Mouse (Mus musculus): Measurements from ENCODE around the gene Nptx1.

Gene Nptx1

DNA sequence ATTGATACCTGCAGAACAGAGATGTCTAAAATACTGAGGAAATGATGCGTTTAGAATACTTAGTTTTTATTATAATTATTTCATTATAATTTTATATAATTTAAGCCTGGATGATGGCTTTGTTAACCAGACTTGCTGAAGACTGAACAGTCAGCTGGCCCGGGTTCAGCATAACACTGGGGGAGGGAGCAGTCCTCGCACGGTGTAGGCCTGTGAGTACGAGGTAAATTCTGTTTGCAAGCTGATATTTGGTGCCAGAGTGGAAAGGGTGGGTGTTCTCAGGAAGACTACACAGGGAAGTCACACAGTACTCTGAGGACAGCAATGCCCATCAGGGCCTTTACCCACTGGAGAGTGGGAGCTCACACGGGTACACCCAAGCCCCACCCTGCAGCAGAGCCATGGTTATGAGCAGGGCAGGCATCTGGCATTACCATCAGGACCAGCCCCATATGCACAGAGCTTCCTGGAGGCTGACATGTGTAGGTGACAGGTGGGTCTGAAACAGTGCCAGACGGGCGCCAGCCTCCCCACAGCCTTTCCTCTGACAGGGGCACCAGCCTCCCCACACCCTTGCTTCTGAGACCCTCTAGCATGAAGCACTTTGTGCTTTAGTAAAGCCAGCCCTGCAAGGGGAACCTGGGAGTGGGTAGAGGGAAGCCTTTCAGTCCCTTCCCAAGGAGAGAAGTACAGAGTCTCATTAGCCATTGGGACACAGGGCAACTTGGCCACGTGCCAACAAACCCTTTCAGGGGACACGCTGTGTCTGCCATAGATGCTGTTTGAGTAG, 3.2 kb upstream of the Nptx1 start:
- no peak for DNase-seq (ENCODE audit: low read depth, low spot score)

DNA sequence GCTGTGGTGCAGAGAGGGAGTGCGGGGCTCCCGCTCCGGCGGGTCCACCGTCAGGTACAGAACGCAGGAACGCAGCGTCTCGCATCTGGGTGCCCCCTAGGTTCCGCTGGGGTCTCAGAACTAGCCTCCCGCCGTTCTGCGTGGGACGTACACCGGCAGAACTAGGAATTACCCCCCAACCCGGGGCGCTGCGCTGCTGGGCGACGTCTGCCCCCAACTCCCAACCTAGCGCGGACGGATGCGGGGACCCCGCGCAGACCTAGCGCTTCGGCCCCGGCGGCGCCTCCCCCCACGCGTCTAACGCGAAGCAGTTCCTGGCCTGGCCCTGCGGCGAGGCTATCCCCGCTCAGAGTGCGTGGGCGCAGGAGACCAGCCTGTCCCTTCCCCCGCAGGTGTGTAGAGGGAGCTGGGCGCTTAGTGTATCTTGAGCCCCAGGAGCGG, 1.8 kb upstream of the Nptx1 start:
- DNase-seq (ENCODE audit: low read depth, low spot score), result no peak

DNA sequence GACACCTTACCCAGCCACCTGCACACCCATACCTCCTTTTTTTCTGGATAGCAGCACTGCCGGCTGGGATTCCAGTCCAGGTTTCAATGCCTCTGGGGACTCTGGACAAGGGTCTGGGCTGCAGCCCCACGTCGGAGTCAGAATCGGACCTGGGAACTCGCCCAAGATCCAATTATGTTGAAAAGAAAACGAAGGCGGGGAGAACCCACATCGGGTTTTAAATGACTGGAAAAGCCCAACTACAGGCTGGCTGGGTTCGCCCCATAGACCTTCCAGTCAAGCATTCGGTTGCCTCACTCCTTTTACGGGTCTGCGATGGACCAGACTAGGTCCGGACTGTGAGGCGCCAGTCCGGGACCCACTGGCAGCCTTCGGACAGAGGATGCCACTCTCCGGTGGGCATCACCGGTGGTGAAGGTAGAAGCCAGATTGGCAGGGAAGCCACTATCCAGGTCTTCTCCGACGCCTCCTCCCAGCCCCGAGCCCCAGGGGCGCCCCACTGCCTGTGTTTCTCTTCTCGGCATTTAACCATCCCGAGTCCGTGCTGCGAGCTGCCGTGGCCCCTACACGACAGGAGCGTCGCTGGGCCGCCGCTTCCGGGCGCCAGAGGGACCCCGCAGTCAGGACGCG, 1.3 kb upstream of the Nptx1 start:
- DNase-seq (ENCODE audit: low read depth, low spot score), result no peak

DNA sequence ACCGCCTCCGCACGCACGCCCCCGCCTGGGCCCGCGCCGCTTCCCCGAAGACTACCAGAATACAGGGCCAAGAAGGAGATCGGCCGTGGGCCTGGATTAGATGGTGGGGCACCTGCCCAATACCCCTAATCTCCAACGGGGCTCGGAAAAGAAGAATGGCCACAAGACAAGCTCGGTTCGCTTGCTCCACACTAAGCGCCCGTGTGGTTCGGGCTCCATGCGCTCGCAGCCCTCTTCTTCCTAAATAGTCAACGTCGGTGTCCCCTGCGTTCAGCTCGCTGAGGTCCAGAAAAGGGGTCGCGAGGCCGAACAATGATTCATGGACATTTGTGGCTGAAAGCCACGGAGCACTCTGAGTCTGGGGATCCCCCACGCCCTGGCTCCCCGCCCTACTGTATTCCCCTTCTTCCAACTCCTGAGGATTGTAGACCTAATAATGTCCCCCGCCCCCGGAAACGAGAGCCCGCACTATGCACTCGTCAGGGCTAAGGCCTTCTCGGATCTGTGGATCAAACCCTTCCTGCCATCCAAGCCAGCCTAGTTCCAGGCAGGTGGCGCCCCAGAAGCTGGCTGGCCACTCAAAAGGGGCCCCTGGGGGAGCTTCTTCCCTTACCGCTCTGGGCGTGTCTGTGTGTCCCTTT, 518 bp upstream of the Nptx1 start:
- DNase-seq (ENCODE audit: low read depth, low spot score), result no peak

DNA sequence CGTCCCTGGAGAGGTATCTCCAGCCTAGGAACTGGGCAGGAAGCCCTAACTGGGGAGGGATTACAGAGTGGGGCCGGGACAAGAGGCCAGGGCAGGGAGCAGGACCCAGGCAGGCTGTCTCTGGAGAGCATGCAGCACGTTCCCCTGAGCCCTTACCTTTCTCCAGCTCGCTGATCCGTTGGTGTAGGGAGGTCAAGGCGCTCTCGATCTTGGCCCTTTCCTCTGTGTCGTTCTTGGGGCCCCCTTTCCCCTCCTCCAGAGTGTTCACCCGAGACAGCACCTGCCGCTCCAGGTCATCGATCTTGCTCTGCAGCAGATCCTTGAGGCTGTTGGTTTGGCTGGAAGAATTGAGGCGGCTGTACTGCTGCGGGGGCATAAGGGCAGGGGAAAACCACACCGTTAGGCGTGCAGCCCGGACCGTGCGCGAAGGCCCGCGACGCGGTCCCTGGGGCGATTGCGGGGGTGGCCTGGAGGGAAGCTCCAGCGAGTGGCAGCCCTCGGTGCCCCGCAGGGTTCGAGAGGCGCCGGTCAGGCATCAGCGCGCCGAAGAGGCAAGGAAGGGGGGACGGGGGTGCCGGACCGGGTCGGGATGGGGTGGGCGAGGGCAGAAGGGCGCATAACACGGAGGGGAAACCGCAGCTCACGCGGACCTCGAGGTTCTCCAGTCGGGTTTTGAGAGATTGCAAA, 914 bp downstream of the Nptx1 start:
- DNase-seq (ENCODE audit: low read depth, low spot score), result no peak

DNA sequence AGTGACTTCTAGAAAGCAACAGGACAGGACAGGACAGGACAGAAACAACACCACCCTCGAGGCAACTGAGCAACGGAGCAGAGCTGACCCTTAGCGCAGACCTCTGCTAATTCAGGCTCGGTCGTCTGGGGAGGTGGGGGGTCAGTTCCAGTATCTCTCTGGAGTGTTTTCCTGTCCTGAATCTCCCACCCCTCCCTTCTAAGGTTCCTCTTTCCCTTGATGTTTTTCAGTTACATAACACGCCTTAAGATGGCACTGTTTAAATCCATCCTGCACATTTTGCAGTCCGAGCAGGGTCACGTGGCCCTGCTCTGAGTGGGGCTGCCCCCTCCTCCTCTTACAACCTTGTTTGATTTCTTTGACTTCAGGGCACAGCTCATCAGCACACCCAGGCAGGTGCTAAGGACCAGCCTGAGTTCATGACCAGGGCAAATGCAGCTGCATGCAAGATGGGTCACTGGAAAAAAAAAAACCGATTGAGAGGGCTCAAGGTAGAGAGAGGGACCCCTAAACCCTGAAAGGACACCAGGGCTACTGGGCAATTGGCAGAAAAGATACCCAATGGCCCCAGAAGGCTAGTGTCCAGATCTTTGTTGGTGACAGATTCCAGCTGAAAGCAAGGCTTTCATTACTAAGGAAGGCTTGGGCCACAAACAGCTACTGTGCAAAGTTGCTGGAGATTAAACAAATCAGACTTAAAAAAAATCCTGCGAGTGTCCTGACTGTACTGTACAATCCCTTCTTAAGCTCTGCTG, 1.6 kb downstream of the Nptx1 start:
- DNase-seq (ENCODE audit: low read depth, low spot score), result no peak

DNA sequence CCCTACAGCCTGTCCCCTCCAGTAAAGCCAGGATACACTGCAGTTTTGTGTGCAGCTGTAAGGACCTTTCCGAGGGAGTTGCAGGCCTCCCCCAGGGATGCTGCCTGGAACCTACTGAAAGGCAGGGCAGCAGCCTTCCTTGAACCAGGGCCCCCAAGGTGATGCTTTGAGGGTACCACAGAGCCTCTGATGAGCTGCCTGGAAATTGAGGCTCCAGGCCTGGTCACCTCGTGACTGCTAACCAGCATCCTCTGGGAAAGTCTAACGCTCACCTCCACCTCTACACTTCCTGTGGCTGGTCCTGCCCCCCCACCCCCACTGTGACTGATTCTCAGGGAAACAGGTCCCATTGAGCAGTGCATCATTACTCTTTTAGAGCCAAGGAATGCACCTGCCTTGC, 2.3 kb downstream of the Nptx1 start:
- no peak for DNase-seq (ENCODE audit: low read depth, low spot score)

DNA sequence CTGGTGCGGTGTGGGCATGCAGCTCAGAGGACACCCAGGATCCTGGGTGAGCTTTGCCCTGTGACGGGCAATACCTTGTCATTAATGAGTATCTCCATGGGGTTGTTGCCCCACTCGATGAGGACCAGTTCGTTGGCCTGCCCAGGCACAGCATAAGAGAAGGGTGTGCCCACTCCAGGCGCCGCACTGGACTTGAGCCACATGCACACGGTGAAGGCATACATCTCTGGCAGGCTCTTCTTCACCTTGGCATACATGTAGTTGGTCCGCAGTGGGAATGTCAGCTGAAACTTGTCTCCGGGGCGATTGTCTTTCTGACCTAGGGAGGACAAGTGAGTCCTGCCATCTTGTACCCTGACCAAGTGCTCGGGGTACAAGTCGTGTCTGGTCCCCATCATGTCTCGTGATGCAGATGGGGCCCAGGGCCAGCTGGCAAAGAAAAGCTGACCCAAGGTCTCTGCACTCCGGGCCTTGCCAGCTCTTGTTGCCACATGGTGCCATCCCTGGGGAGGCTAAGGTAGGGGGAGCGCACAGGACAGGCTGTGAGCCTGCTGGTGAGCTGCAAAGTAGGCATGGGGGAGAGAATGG, 2.9 kb downstream of the Nptx1 start:
- no peak for DNase-seq (ENCODE audit: low read depth, low spot score)

DNA sequence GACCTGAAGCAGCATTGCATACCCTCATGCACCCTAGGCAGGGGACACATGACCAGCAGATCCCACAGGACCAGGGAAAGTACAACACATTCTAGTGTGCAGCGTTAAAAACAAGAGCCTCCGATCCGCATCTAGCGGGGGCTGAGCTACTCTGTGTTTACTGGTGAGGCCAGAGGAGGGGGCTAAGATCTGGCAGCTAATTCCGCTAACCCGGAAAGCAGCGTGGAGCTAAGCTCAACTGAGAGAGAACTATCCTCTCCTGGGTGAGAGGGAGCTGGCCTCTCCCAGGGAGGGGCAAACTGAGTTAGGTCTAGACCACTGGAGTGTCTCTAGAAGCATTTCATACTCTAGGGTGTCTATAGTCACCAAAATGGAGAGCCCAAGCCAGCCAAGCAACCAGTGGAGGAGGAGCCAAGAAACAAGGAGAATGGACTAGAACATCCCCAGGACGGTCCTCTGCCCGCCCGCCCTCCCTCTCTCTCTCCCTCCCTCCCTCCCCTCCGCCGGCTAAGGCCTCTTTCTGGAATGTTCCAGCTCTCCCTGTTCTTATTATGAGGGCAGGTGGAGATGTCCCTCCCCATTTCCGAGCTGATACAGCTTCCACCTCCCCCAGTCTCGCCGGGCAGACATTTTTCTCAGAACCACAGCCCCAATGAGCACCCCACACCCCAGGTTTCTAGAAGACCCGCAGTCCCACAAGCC, 3.6 kb downstream of the Nptx1 start:
- DNase-seq (ENCODE audit: low read depth, low spot score), result no peak

DNA sequence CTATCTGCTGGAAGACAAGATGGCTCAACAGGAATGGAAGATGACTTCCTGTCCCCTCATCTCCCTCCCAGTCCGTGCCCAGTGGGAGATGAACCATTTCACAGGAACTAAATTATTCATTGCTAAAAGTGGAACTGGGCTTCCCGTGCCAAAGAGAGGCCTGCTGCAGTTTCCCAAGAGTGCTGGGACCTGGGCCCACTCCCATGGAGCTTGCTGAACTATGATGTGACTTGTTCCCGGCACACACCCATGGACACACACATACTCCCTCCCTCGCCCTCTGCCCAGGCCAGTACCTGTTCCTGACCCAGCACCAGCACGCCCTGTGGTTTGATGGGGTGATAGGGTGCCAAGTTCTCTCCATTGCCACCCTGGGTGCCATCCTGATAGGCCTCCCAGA, 4.7 kb downstream of the Nptx1 start:
- DNase-seq (ENCODE audit: low read depth, low spot score), result no peak

DNA sequence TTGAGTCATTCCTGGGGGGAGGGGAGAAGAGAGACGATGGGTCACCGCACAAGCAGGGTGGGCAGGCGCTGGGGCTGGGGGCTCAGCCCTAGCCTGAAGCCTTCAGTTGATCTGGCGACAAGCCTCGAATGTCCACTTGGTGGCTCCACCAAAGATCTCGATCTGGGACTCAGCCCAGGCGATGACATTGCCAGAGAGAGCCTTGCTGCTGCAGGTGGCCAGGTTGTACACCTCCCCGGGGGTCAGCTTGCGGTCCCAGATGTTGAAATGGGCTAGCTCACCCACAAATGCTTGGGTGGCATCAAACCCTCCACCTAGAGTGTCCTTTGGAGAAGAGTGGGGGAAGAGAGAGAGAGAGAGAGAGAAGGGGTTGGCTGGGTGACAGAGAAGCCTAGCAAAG, 5.2 kb downstream of the Nptx1 start:
- DNase-seq (ENCODE audit: low read depth, low spot score), result no peak

DNA sequence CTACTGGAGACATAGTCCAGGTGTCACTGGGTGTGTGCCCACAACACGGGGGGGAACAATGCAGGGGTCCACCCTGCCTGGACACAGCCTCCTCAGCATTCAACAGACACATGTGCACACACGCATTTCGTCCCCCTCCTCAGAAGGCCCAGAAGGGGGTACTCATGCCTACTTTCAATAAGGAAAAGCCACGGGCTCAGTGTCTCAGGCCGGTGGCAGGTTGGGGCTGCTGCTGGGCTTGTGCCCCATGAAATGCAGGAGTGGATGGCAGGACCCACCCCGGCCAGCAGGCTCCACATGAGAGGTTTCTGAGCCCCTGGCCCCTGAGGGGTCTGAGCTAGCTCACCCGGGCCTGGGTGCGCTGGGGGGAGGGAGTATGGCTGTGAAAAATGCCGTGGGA, 6.5 kb downstream of the Nptx1 start:
- no peak for DNase-seq (ENCODE audit: low read depth, low spot score)

DNA sequence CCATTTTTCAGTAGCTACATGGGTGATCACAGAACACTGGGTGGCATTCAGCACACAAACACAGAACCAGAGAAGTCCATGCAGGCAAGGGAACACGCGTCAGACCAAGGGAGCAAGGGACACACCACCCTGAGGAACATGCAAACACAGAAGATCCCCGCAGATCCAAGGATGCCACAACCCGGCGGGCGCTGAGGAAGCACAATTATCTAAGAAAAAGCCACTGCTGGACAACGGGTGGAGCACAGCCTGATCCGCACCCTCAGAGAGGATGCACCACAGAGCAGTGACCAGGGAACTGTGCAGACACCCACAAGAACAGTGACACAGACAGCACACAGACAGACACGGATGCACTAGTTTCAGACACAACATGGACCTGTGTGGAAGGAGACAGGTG, 7.0 kb downstream of the Nptx1 start:
- DNase-seq (ENCODE audit: low read depth, low spot score), result no peak

DNA sequence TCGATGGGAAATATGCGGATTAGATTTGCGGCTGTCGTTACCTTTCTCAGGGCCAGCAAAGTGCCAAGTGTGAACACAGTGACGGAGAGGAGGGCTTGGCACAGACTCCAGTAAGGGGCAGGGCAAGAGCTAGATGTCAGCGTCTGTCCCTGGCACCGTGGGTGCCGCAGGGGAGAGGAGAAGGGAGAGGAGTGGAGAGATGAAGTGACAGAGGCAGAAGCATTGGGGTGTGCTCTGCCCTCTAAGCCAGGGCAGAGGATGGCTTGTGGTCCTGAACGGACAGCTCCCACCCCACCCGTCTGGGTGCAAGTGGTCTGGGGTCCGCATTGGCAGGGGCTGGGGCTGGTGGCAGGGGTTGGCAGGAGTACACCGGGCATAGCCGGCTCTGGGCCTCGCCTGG, 7.6 kb downstream of the Nptx1 start:
- no peak for DNase-seq (ENCODE audit: low read depth, low spot score)

DNA sequence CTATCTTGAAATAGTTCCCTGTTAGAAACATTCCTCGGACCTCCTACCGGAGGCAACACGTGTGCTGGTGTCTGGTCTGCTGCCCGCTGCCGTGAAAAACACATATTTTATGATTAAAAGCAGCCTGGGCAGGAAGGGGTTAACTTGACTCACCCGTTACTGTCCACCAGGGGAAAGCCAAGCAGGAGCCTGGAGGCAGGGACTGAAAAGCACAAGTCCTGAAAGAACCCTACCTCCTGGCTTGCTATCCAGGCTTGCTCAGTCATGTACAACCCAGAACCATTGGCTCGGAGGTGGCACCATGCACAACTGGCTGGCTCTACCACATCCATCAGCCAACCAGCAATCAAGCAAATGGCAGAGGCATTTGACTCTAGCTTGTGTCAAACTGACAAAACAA, 13.8 kb downstream of the Nptx1 start:
- DNase-seq (ENCODE audit: low read depth, low spot score), result no peak

DNA sequence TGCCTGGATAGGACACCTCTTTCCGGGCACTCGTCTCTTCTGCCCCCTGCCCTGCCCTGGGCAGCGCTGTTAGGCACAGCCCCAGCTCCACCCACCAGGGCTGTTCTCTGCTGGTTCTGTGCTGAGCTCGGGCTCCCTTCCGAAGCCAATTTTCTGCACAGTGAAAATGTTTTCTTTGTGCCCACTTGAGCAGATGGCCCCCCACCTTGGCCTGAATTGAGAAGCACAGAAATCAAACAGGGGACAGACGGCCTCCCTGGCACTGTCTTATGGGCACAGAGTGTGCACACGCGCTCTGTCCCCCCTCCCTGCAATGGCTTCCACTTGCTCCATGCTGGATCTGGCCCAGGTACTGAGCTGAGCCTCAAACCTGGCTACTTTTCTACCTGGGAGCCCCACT, 15.1 kb downstream of the Nptx1 start:
- no peak for DNase-seq (ENCODE audit: low read depth, low spot score)

DNA sequence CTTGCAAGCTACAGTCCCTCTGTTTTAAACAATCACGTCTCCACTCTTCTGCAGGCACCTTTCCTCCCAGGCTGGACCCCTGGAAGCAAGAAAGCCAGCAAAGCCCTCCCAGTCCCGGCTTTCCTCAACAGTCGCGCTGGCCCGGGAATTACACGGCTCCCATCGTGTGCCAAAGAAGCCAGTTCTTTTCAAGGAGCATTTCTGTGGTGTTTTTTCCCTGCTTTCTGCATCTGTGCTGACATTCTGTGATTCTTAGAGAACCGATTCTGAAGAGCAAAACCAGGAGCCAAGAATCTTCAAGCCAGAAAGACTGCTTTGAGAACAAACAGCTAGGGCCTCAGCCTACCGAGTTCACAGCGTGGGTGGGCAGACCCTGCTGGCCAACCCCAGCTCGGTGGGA, 18.6 kb downstream of the Nptx1 start:
- DNase-seq (ENCODE audit: low read depth, low spot score), result no peak

DNA sequence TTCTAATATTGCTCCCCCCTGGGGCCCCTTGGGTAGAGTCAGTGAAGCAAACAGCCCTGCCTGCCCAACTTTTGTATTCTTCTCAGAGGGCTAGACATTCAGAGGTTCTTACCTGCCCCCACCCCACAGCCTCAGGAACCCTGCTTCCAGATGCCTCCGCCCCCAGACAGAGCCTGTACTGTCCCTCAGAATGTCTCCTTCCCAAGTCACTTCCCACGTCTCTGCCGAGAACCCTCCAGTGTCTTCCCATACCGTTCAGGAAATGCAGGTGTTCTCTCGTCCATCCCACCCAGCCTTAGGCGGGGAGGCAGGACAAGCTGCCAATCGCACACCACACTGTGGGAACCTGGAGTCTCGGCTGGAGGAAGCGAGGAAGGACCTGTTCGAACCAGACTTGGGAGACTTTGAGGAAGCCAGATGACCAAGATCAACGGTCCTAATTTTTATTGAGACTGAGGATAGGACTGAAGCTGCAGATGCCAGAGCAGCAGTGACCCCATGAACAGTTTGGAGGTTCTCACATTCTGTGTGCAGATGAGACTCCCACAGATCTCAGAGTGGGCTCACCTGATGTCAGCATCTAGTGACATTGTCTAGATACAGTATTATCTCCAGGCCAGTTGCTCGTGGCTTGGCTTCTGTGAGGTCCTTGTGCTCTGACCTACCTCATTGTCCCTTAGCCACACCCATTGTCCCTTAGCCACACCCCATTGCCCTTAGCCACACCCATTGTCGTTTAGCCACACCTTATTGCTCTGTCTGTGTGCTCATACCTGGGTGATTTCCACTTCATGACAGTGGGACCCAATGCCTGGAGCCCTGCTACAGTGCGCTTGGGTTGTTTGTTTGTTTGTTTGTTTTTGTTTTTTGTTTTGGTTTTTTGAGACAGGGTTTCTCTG, 21.2 kb downstream of the Nptx1 start:
- DNase-seq (ENCODE audit: low read depth, low spot score), result no peak

DNA sequence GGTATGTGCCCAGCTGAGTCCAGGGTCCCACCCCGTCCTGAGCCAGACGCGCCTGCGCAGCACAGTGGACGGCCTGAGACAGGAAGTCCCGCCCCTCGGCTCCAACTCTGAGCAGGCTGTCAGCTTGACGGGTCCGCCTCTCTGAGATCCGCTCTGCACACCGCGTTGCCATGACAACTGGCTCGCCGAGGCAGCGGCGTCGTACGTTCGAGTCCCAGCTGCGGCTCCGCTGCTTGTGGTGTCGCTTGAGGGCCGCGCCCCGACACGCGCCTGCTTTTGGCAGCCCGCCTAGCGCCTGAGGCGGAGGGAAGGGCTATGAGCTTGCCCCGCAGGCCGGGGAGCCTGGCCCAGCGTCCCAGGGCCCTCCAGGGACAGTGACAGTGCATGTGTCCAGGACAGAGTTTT, 23.0 kb downstream of the Nptx1 start:
- DNase-seq (ENCODE audit: low read depth, low spot score), result peak; percentile 73

DNA sequence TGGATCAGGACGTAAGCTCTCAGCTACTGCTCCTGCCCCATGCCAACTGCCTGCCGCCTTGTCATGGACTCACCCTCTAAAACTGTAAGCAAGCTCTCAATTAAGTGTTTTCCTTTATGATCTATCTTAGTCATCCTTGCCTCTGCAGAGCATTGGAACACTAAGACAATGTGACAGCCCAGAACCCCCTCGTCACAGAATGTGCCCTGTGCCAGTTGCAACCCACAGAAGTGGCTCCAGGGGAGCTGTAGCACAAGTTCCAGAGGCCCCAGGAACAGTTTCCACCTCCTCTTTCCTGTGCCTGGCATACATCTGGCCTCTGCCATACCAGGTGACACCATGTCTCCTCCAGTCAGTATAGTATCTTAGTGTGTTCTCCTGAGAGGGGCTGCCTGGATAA, 24.2 kb downstream of the Nptx1 start:
- DNase-seq (ENCODE audit: low read depth, low spot score), result no peak

Data from telencephalon, adult 2 months (tissue).